Mouse (Mus musculus) megakaryocyte-erythroid progenitor cell, adult 5-6 weeks (primary cell): Measurements from ENCODE around the gene Tmem129. TPM values are rescaled to one million over a fixed set of nuclear protein-coding genes. Genes with fewer than 3 reads are reported as not detected.

Experiments used
- ATAC-seq: replicated peaks from 2 replicates; pipeline ENCODE4 v1.8.0; 2016; ENCODE audit warnings: mild to moderate bottlenecking, inconsistent platforms; ENCODE audit not compliant: severe bottlenecking, poor library complexity, low FRiP score, low TSS enrichment
- total RNA-seq, 2 experiments: library from RNA; stranded (forward) in 1 of 2; stranded (reverse) in 1 of 2; fragments of 200-1000, 215-1000 nt in 1 of 2; fragments of >200 nt in 1 of 2; fragmentation: Nextera tagmentation in 1 of 2; gene quantifications; 2 replicates each; pipeline ENCODE4 v1.2.3; 2014 to 2017

The Tmem129 gene
- total RNA-seq, 2 experiments from 2014 or later: 30.5 to 34.4 TPM

DNA sequence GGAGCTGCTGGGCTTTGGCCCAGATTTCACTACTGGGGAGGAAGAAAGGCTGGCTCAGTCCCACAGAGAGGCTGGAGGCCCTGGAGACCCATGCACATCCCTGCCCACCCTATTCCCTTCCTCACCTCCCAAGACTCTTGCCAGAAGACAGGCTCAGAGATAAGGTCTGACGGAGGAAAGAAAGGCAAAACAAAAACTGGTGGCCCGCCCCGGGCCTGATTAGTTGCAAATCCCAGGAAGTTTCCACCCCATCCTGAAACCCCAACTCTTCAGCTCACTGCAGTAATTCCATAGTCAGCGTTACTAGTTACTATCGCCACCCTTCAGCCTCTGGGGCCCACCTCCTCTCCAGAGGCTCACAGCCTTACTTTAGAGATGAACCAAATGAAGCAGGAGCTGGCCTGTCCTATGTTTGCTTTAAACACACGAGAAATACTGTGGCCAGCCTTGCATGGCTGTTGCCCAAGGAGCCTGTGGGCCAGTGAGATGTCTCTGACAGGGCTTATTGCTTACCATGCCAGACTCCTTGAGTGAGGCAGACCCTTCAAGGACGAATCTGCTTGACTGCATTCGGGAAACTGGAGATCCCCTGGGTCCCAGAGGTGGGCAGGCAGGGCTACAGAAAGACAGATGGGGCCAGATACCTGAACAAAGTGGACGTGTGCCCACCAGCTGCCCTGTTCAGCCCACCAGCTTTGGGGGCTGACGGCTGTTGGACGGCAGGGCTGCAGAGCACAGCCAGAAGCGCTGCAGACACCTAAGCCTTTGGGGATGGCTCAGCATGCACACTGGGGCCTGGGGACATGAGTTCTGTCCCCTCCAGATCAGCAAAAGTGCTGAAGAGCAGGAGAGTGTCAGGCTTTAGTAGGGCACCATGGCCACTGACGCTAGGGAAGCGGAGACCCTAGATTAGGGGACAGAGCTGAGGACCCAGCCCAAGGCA is 30.3 kb upstream of the Tmem129 start:
- no peak for ATAC-seq

DNA sequence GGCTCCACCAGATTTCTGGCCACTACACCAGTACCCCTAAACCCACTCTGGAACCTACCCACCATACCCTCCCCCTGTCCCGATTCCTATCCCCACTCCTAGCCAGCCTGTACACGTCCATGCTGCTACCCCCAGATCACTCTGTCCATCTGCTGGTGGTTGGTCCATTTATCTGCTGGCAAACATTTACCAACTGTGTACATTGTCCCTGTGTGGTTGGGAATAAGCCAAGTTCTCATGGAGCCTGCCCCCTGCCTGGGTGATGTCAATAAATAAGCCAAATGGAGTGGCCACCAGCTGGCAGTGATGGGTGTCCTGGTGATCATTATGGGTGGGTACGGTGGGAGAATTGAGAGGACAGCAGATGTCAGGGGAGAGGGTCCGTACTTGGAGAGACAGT is 28.9 kb upstream of the Tmem129 start:
- ATAC-seq: no peak

DNA sequence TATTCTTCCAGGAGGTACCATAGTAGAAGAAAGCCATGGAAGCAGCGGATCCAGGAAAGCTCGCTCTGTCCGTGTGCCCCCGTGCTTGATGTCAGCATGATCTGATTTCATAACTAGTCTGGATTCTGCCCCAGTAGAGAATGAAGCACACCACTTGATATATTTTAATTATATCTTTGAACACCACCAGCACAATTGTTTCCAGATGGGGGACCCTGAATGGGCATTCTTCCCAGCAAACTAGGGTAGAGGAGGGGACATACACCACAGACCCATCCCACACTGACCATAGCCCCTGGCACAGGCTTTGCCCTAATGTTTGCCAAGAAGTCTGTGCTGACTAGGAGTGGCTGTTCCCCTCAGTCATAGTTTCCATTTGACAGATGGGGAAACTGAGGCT is 26.7 kb upstream of the Tmem129 start:
- no peak for ATAC-seq

DNA sequence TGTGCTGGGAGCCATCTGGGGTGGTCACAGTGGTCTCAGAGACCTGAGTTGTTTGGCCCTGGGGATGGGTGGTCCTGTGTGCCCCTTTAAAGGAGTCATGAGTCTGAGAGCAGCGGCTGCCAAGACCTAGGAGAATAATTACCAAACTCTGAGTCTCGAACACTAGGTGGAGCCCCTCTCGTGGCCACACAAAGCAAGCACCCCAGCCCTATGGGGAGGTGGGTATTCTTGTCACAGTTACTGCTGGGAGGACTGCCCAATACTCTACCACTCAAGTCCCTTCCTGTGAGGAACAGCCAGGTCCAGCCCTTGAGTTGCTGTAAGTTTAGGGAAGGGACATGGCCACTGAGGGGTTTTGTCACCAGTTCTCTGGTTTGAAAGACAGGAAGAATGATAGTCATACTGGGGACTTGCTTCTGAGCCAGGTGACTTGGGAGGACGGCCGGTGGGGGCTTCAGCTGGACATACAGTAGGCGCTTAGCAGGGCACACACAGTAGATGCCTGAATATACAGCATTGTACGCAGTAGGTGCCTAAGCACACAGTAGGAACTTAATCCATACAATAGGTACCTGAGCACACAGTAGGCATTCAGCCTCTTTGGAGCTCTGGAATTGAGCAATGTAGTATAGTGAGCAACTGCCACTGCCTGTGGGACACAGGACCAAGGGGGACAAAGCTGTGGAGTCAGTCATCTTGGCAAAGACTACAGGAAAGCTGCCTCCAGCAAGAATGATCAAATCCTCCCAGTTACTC is 25.9 kb upstream of the Tmem129 start:
- ATAC-seq: no peak

DNA sequence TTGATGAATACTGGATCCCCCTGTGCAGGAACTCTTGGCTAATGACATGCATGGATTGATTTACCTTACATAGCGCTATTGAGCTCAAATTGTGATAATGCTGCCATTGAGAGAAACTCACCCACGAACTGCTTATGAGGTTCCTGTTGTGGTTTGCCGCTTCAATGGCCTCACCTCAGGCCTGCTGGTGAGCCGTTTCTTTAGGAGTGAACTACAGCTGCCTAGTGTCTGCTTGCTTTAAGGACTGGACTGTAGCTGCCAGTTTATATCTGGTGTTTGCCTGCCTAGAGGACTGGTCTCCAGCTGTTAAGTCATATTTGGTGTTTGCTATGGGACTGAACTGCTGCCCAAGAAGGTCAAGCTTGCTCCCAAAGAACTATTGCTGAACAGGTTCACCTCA is 24.7 kb upstream of the Tmem129 start:
- ATAC-seq: no peak

DNA sequence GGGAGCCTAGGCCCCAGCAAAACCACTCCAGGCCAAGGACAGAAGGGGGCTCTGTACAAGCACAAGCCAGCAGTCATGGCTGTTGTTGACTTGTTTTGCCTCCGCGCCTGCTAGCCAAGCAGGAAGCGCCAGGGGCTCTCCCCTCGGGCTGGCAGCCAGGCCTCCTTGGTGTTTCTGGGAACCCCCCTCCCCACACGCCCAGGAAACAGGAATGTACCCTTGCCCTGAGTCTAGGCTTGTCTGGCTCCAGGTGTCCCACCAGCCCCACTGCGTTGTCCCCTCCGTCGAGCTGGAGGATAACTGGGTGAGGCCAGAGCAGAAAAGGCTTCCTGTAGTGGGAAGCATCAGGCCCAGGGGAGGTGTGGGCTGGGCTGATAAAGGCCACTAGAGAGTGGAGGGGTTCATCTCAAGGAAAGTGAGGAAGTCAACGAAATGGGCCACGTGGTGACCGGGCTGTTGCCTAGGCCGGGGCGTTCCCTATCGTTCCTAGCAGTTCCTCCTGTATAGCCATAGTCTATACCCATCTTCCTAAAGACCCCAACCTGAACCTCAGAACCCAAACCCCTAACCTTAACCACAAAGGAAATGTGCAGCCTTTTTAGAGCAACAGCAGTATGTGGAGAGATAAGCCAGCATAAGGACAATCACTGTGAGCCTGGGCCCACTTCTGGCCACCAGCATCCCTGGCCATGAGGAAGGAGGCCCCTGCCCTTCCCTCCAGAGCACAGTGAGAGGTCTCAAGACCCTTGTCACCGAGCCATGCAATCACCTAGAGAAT is 23.6 kb upstream of the Tmem129 start:
- ATAC-seq: peak; percentile 77

DNA sequence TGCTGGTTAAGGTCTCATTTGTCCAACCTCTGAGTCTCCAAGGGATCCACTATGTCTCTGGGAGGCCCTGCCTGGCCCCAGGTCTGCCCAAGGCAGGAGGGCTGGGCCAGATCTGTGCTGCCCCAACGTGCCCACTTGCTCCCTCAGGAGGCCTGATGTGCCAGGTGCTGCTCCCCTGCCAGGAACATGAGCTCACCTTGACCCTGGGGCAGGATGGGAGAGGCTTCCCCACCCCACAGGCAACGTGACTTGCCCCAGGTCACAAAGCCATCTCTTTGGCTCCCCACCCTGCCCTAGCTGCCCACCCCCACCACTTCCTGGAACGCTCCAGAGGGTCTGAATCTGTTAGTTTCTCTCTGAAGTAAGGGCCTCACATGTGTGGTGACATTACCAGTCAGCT is 22.8 kb upstream of the Tmem129 start:
- no peak for ATAC-seq

DNA sequence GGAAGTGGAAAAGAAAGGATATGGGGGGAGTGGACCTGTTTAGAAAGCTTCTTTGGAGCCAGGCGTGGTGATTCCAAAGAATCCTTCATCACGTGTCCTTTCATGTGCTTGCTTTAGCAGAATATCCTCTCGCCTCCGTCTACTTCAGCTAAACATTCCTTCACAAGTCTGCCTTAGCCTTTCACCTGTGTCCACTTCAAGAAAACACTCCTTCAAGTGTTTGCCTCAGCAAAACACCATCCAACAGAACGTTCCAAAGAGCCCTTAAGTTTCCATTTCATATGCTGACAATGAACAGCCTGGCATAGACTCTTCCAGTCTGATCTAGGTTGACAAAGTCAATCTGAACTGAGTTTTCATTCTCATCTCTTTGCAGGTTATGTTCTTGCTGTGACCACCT is 20.0 kb upstream of the Tmem129 start:
- ATAC-seq: no peak

DNA sequence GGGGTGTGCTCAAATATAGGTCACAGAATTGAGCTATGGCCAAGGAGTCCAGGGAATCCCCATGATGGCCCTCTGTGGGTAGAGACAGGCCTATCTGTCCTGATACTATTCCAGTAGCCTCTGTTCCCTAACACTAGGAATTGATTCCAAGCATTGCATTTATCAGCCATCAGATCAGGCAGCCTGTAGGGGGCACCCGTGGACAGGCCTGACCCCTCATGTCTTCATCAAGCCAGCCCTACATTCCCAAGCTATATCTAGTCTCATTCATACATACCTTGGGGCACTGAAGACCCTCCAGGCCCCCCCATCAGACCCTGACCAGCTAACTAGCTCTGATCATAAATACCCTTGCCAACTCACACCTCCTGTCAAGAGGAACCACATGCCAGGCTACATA is 17.7 kb upstream of the Tmem129 start:
- ATAC-seq: peak; percentile 56; the same call in 1 of the 2 replicates

DNA sequence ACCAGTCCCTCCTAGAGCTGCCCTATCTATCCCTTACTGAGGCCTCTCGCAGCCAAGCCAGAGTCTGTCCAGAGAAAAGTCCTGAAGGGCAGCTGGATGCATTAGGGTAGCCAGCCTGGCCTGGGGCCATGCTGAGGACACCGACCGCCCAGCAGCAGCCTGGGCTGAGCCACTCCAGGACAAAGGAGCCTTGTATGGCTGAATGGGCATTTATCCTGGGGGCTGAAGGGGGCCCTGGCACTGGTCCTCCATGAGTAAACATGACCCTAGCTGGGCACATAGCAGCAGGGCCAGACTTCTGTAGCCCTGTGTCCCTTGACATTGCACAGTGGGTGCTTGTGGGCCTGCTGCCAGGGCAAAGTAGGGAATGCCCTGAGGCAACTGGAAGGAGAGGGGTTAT is 16.2 kb upstream of the Tmem129 start:
- peak; percentile 47 for ATAC-seq

DNA sequence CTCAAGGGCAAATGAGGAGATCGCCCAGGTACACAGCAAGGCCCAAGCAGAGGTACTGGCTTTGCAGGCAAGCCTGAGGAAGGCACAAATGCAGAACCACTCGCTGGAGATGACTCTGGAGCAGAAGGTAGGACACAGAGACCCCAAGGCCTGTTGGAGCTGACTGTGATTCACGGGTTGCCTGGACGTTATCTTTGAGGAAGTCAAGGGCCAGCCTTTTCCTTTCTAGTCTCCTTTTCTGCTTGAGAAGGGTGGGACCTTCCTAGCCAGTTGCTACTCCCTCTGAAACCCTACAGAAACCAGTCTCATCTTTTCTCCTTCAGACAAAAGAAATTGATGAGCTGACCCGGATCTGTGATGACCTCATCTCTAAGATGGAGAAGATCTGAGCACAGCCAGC is 13.4 kb upstream of the Tmem129 start:
- ATAC-seq: no peak

DNA sequence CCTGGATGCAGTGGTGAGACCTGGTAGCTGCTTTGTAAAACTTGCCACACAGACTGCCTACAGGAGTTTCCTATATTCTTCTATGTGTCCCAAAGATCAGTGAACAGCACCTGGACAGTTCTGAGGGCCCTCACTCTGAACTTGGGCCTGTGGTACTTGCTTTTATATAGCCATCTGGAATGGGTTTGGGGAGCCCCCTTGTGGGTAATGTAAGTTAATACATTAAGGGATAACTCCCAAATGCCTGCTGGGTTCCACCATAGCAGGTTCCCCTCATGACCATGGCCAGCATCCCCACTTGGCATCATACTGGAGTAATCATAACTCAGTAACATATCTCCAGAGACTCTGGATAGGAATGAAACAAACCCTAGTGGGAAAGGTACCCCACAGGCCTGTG is 10.0 kb upstream of the Tmem129 start:
- peak; percentile 48; the same call in 1 of the 2 replicates for ATAC-seq

DNA sequence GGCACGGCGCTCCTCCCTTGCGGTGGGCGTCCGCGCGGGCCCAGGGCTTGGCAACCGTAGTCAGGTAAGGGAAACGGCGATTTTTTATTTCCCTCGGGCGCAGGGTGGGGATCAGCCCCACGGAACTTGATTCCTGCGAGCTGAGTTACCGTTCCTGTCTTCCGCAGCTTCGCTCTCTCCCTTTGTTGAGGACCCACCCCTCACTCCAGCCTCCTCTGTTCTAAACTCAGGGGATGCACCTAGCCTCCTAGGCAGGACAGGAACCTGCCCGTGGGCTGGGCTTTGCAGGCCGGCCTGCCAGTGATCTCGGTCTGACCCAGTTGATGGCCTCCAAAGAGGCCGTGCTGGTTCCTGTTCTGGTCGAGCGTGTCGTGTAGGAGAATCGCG is 441 bp upstream of the Tmem129 start:
- ATAC-seq: no peak; the same call in none of the 2 replicates

DNA sequence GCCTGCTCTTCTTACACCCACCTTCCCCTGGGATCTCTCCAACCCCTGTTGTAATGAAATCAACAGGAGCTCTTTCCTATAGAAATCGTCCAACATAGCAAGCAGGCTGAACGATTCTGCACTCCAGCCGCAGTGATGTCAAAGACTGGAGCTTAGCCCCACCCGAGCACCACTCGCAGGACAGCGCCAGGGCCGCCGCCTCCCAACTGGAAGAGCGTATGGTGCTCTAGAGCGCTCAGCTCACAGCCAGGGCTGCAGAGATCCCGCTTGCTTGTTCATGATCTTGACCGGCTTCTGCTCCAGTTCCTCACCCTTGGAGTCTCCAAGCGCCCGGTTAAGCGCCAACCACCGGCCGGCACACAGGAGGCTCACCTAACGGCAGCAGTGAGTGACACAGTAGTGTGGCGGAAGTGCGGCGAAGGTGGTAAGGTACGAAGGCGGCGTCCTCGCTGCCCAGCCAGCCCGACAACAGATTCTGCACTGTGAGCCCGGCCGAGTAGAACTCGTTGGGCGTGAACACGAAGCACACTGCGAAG is 897 bp downstream of the Tmem129 start:
- peak; percentile 59 for ATAC-seq

DNA sequence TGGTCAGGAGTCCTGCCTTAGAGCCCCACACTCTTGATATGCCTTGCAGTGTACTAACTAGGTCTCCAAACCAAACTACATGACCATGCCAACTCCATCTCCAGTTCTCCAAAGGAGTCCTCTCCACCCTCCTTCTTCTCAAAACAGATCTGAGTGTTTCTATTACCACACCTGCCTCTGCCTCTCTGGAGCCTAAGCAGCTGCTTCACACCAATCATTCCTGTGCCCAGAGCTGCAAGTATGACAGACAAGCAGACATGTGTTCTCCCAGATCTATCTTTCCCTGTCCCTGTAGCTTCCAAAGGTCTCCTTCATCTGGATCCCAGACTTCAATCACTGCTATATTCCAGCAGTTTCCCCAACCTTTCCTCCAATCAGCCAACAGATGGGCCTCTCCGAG is 1.5 kb downstream of the Tmem129 start:
- no peak for ATAC-seq

DNA sequence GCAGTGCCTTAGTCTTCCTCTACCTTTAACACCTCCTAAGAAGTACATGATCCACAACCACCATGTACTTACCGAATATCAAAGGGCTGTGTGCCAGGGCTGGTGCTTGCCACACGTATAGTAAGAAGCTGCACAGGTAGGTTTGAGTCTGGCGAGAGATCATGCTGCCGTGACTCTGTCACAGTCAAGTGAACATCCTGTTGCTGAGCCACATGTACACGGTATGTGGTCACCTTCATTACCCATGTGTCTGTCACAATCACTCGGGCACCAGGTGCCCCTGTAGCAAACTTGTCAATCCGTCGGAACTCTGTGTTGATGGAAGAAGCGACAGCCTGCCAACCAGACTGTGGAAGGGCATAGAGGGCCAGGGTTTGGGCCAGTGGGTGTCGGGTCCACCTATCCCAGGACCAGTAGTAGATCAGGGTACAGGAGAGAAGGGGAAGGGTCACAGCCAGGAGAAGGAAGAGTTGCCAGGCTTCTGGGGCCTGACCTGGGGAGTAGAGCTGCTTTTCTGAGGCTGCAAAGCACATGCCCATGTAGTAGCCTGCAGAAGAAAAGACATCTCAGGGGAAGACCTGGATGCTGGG is 2.9 kb downstream of the Tmem129 start:
- no peak for ATAC-seq

DNA sequence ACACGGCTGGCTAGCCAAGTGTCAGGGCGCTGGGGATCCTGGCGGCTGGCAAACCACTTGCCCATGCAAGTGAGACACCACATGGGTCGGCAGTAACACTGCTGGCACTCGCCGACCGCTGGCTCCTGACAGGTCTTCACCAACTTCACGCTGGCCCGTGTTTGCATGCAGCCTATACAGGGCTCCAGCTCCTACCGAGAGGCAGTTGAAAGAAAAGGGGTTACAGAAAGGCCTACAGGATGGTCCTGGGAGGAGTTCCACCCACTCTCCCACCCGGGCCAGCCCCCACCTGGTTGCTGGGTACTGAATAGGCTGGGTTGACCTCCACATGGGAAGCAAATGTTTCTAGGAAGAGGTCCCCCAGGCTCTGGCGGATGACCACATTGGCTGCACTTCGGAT is 3.8 kb downstream of the Tmem129 start:
- ATAC-seq: no peak

DNA sequence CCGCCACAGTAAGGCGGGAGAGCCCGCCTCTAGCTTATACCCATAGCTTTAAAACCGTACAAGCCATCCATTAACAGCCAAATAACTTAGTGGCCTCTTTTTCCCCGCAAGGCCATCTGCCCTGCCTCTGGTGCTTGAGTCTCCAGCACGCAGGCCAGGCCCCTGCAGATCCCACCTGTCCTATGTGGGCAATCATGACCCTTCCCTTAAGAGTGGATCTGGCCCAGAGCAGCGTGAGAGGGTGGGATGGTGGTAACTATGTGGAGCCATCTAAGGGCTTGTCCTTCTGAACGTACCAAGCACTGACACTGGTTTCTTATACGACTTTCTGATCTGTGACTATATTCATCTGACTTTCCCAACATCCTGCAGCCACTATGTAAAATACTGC is 5.4 kb downstream of the Tmem129 start:
- ATAC-seq: no peak
